Mouse (Mus musculus): Measurements from ENCODE around the gene Tenm2. TPM values are rescaled to one million over a fixed set of nuclear protein-coding genes. Genes with fewer than 3 reads are reported as not detected.

Tenm2 gene
- total and polyA plus RNA-seq, 3 experiments = 0.08 to 0.14 (median 0.12) TPM

- TF ChIP-seq EP300 (IDR thresholded peaks at IDR 0.05; ENCODE audit: insufficient read depth, low read depth, low read length) (no peak), CTCF (IDR thresholded peaks at IDR 0.05) (no peak), POLR2A (IDR thresholded peaks at IDR 0.05; ENCODE audit: insufficient read depth, low read depth, low read length) (no peak)
- no peak for DNase-seq
- Histone ChIP-seq H3K4me1 (ENCODE audit: control insufficient read depth, insufficient read depth, low read length) (no peaks in the 10 kb centered on the region), H3K27ac (no peak overlapping the region), H3K27me3 (ENCODE audit: control insufficient read depth, insufficient read depth, low read length) (no peaks in the 10 kb centered on the region), H3K4me3 (no peak overlapping the region), H3K36me3 (ENCODE audit: control insufficient read depth, insufficient read depth, low read length) (no peaks in the 10 kb centered on the region), H3K9ac (ENCODE audit: low read depth, low read length) (no peak overlapping the region), H3K79me2 (replicated peaks; ENCODE audit: control insufficient read depth, insufficient read depth, low read length) (no peaks in the 10 kb centered on the region)
- WGBS = 26% methylated on average over 3 of the region's 3 CpGs
- intact Hi-C loops (cut with DNase I) = no loop called here
These were observed 631.5 kb downstream of the Tenm2 start for GRCm38 (mm10) chr11:36604272-36604671.

GRCm38 (mm10) chr11:36592471-36592870, 643.3 kb downstream of the Tenm2 start:
- no peaks in the 10 kb centered on the region for H3K79me2 ChIP-seq (replicated peaks; ENCODE audit: control insufficient read depth, insufficient read depth, low read length)
- no peak overlapping the region for H3K4me3 ChIP-seq
- 71% methylated on average over 1 of the region's 1 CpGs for WGBS
- no peaks in the 10 kb centered on the region for H3K4me1 ChIP-seq (ENCODE audit: control insufficient read depth, insufficient read depth, low read length)
- intact Hi-C loops (cut with DNase I) = no loop called here
- no peak overlapping the region for H3K9ac ChIP-seq (ENCODE audit: low read depth, low read length)
- DNase-seq = no peak
- H3K27me3 ChIP-seq (ENCODE audit: control insufficient read depth, insufficient read depth, low read length) = no peaks in the 10 kb centered on the region
- TF ChIP-seq CTCF (IDR thresholded peaks at IDR 0.05) = no peak
- H3K27ac ChIP-seq = no peak overlapping the region
- H3K36me3 ChIP-seq (ENCODE audit: control insufficient read depth, insufficient read depth, low read length) = no peaks in the 10 kb centered on the region

- H3K79me2 ChIP-seq (replicated peaks; ENCODE audit: control insufficient read depth, insufficient read depth, low read length) = no peaks in the 10 kb centered on the region
- no peaks in the 10 kb centered on the region for H3K4me1 ChIP-seq (ENCODE audit: control insufficient read depth, insufficient read depth, low read length)
- no peaks in the 10 kb centered on the region for H3K27me3 ChIP-seq (ENCODE audit: control insufficient read depth, insufficient read depth, low read length)
- TF ChIP-seq CTCF (IDR thresholded peaks at IDR 0.05) = no peak
- no peak for TF ChIP-seq EP300 (IDR thresholded peaks at IDR 0.05; ENCODE audit: insufficient read depth, low read depth, low read length)
- TF ChIP-seq POLR2A (IDR thresholded peaks at IDR 0.05; ENCODE audit: insufficient read depth, low read depth, low read length) = no peak
- H3K36me3 ChIP-seq (ENCODE audit: control insufficient read depth, insufficient read depth, low read length) = no peaks in the 10 kb centered on the region
- H3K9ac ChIP-seq (ENCODE audit: low read depth, low read length) = no peak overlapping the region
- DNase-seq = no peak
- WGBS = 70% methylated on average over 2 of the region's 2 CpGs
- intact Hi-C loops (cut with DNase I) = no loop called here
- no peak overlapping the region for H3K27ac ChIP-seq
- H3K4me3 ChIP-seq = no peak overlapping the region
These were observed 669.6 kb downstream of the Tenm2 start for GRCm38 (mm10) chr11:36566146-36566545.

GRCm38 (mm10) chr11:36562851-36563250, 672.9 kb downstream of the Tenm2 start:
- intact Hi-C loops (cut with DNase I) = no loop called here
- DNase-seq = no peak
- no peak overlapping the region for H3K27ac ChIP-seq
- no peaks in the 10 kb centered on the region for H3K4me1 ChIP-seq (ENCODE audit: control insufficient read depth, insufficient read depth, low read length)
- no peaks in the 10 kb centered on the region for H3K27me3 ChIP-seq (ENCODE audit: control insufficient read depth, insufficient read depth, low read length)
- no peaks in the 10 kb centered on the region for H3K36me3 ChIP-seq (ENCODE audit: control insufficient read depth, insufficient read depth, low read length)
- H3K4me3 ChIP-seq = no peak overlapping the region
- TF ChIP-seq CTCF (IDR thresholded peaks at IDR 0.05) (no peak), POLR2A (IDR thresholded peaks at IDR 0.05; ENCODE audit: insufficient read depth, low read depth, low read length) (no peak), EP300 (IDR thresholded peaks at IDR 0.05; ENCODE audit: insufficient read depth, low read depth, low read length) (no peak)
- 61% methylated on average over 3 of the region's 3 CpGs for WGBS
- H3K79me2 ChIP-seq (replicated peaks; ENCODE audit: control insufficient read depth, insufficient read depth, low read length) = no peaks in the 10 kb centered on the region
- no peak overlapping the region for H3K9ac ChIP-seq (ENCODE audit: low read depth, low read length)

- no peak for DNase-seq
- Histone ChIP-seq H3K4me1 (ENCODE audit: control insufficient read depth, insufficient read depth, low read length) (no peaks in the 10 kb centered on the region), H3K4me3 (no peak overlapping the region), H3K9ac (ENCODE audit: low read depth, low read length) (no peak overlapping the region), H3K27me3 (ENCODE audit: control insufficient read depth, insufficient read depth, low read length) (no peaks in the 10 kb centered on the region), H3K36me3 (ENCODE audit: control insufficient read depth, insufficient read depth, low read length) (no peaks in the 10 kb centered on the region), H3K79me2 (replicated peaks; ENCODE audit: control insufficient read depth, insufficient read depth, low read length) (no peaks in the 10 kb centered on the region), H3K27ac (no peak overlapping the region)
- WGBS = 79% methylated on average over 7 of the region's 7 CpGs
- TF ChIP-seq CTCF (IDR thresholded peaks at IDR 0.05) (no peak), POLR2A (IDR thresholded peaks at IDR 0.05; ENCODE audit: insufficient read depth, low read depth, low read length) (no peak), EP300 (IDR thresholded peaks at IDR 0.05; ENCODE audit: insufficient read depth, low read depth, low read length) (no peak)
- intact Hi-C loops (cut with DNase I) = no loop called here
These were observed 674.8 kb downstream of the Tenm2 start for GRCm38 (mm10) chr11:36560785-36561548.

GRCm38 (mm10) chr11:36557316-36557715, 678.4 kb downstream of the Tenm2 start:
- no peak overlapping the region for H3K27ac ChIP-seq
- no peaks in the 10 kb centered on the region for H3K27me3 ChIP-seq (ENCODE audit: control insufficient read depth, insufficient read depth, low read length)
- no peaks in the 10 kb centered on the region for H3K79me2 ChIP-seq (replicated peaks; ENCODE audit: control insufficient read depth, insufficient read depth, low read length)
- no peak overlapping the region for H3K9ac ChIP-seq (ENCODE audit: low read depth, low read length)
- 82% methylated on average over 6 of the region's 6 CpGs for WGBS
- TF ChIP-seq EP300 (IDR thresholded peaks at IDR 0.05; ENCODE audit: insufficient read depth, low read depth, low read length) (no peak), CTCF (IDR thresholded peaks at IDR 0.05) (no peak), POLR2A (IDR thresholded peaks at IDR 0.05; ENCODE audit: insufficient read depth, low read depth, low read length) (no peak)
- intact Hi-C loops (cut with DNase I) = no loop called here
- no peak overlapping the region for H3K4me3 ChIP-seq
- DNase-seq = no peak
- no peaks in the 10 kb centered on the region for H3K36me3 ChIP-seq (ENCODE audit: control insufficient read depth, insufficient read depth, low read length)
- no peaks in the 10 kb centered on the region for H3K4me1 ChIP-seq (ENCODE audit: control insufficient read depth, insufficient read depth, low read length)
